Mouse (Mus musculus) cerebellum, adult 11 months (tissue): ENCODE results near the gene Eif4b.
"Not testable (repeated sequence)": the region's sequence is repeated elsewhere in the genome, so short reads cannot be mapped to it uniquely, and the experiment has no call there.

Experiments
- DNase-seq: peaks from one replicate; pipeline ENCODE4 v3.0.0; 2022

Eif4b gene

DNA sequence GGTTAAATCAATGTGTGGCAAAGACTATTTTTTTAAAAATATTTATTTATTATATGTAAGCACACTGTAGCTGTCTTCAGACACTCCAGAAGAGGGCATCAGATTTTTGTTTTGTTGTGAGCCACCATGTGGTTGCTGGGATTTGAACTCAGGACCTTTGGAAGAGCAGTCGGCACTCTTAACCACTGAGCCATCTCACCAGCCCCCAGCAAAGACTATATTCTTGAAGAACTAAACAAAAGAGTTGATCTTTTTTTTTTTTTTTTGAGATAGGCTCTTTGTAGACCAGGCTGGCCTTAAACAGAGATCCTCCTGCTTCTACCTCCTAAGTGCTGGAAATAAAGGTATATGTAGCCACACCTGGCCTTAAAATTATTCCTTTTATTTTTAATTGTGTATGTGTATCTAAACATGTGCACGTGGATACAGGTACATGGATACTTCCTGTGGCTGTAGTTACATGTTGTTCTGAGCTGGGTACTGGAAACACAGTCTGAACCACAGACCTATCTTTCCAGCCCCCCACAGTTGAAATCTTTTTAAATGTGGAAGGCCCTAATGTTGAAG, 3.6 kb downstream of the Eif4b start:
- no peak for DNase-seq

GRCm38 (mm10) chr15:102079221-102079620, 5.6 kb downstream of the Eif4b start:
- DNase-seq: no peak

DNA sequence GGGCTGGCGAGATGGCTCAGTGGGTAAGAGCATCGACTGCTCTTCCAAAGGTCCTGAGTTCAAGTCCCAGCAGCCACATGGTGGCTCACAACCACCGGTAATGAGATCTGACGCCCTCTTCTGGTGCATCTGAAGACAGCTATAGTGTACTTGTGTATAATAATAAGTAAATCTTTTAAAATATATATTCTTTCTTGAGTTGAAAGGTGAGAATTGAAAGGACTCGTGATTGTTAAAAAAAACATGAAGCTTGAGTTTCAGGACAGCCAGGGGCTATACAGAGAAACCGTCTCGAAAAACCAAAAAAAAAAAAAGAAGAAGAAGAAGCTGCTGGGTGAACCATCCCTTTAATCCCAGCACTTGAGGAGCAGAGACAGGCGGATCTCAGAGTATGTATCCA, 6.4 kb downstream of the Eif4b start:
- not testable (repeated sequence) for DNase-seq

DNA sequence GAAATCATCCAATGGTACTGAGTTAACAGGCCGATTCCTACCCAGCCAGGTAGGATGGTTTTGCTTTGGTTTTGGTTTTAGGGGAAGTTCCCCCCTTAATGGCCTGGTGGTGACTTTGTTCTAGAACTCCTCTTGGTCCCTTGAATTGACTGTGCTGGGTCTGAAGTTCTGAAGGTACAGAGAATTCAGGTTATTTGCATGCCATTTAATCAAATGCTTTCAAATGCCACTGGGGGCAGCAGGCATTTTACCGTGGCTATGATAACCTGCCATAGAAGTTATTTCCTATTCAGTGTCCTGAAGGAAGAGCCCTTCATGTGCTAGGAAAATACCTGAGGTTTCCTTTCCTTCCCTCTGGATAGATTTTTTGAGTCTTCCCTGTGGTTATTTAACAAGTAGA, 6.9 kb downstream of the Eif4b start:
- no peak for DNase-seq

DNA sequence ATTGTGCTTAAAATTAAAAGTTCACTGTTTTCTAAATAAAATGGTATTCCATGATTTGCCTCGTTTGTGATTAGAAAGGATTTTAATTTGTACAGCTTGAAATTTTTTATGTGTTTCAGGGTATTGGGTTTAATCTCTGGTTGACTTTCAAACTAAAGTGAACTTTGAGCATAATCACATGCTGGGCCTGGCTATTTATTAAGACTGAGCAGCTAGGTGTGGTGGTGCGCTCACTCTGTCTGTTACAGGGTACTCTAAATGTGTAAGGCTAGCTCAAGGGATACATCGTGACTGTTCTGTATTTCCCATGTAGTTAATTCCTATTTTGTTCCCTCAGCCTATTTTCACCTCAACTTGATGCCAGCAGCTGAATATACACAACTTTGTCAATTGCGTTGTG, 8.6 kb downstream of the Eif4b start:
- no peak for DNase-seq

- DNase-seq: no peak
Measured at GRCm38 (mm10) chr15:102083028-102083427, 9.5 kb downstream of the Eif4b start.

DNA sequence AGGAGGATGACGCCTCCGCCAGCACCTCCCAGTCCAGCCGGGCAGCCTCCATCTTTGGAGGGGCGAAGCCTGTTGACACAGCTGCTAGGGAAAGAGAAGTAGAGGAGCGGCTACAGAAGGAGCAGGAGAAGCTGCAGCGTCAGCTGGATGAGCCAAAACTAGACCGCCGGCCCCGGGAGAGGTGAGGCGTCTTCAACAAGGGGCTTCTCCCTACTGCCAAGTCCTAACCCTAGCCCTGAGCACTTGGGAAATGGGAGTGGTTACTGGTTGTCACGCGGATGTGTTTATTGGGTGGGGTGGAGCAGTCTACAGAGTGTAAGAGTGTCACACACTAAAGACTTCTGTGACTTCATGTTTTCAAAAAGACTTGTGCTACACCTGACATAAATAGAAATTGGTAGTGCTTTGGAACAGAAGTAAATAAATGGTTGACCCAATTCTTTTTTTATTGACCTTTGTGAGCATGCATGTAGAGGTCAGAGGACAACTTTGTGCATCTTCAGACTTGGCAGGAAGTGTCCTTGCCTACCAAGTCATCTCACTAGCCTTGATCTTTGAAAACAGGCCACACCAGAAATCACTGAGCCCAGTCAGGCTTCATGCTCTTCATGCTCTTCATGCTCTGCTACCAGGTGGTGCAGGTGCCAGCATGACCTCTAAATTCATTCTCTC, 16.5 kb downstream of the Eif4b start:
- DNase-seq: no peak

DNA sequence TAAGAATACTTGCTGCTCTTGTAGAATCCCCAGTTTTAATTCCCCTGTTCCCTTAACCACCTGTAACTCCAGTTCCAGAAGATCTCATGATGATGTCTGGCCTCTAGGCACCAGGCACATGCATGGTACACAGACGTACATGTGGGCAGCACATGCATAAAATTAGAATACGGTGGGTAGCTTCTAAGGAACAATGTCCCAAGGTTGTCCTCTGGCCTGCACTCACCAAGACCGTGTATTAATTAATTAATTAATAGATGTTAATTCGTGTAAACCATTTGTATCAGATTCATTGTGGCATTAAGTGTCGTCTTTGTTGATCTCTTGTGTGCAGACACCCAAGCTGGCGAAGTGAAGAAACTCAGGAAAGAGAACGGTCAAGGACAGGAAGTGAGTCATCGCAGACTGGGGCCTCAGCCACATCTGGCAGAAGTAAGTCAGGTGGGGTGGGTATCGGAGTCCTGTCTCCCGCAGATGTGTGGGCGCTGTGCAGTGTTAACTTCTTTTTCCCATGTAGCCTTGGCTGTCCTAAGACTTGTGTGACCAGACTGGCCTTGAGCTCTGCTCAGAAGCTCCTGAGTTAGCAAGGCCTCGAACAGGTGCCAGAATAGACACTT, 17.6 kb downstream of the Eif4b start:
- DNase-seq: no peak

DNA sequence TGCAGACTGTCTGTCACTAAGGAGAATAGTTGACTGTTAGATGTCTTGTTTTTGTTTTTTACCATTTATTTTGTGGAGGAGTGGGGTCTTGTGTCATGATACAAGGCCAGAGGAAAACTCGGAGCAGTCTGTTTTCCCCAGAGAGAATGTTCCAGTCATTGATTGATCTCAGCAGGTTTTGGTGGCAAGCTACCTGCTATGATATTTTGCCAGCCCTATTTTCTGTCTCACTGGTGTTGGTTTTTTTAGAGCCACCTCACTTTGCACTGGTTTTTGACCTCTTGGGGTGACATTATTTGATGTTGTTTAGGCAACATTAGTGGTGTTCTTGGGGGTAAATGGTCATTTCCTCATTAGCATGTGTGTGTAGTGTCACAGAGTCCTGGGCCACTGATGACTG, 18.1 kb downstream of the Eif4b start:
- DNase-seq: no peak

- DNase-seq: no peak
Measured at GRCm38 (mm10) chr15:102092222-102092621, 18.6 kb downstream of the Eif4b start.

- no peak for DNase-seq
Measured at GRCm38 (mm10) chr15:102094157-102094556, 20.6 kb downstream of the Eif4b start.

- no peak for DNase-seq
Measured at GRCm38 (mm10) chr15:102094988-102095387, 21.4 kb downstream of the Eif4b start.

GRCm38 (mm10) chr15:102097147-102097915, 23.8 kb downstream of the Eif4b start:
- DNase-seq: no peak

- DNase-seq: no peak
Measured at GRCm38 (mm10) chr15:102097991-102098555, 24.5 kb downstream of the Eif4b start.

GRCm38 (mm10) chr15:102099260-102099659, 25.7 kb downstream of the Eif4b start:
- no peak for DNase-seq

- DNase-seq: no peak
Measured at GRCm38 (mm10) chr15:102099771-102100160, 26.2 kb downstream of the Eif4b start.

DNA sequence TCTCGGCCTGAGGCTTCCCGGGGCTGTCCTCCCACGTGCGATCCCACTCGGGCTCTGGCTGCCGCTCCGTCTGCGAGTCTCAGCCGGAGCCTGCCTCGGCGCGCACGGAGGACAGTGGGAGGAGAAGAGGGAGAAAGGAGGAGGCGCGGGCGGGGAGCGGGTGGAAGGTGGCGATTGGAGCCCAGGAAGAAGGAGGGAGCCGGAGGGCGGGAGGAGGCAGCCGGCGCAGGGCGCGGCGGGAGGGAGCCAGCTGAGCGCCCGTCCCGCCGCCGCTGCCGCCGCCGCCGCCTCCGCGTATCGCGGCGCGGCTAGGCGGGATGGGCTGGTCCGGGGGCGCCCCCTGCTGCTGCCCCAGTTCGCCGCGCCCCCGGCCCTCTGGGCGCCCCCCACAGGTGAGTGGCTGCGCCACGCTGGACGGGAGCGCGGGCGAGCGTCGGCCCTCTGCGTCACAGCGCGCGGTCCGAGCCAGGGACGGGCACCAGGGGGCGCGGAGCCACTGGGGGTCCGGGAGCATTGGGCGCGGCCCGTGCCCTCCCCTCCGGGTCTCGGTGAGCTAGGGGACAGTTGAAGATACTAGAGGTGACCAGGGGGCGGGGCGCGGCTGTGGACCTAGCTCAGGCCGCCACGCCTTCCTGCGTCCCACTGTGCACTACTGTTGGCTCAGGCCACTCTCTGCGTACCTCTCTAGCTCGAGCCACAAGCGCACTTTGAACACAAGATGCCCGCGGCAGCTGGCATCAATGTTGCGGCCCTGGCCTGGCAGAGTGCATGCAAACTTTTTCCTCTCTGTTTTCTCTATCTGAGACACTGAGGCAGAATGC, 26.8 kb downstream of the Eif4b start, which contains the start of gene Tns2:
Tns2 (plus strand) TSS at position 253 of the 821 bp plus-strand sequence.
- DNase-seq: peak; percentile 64

DNA sequence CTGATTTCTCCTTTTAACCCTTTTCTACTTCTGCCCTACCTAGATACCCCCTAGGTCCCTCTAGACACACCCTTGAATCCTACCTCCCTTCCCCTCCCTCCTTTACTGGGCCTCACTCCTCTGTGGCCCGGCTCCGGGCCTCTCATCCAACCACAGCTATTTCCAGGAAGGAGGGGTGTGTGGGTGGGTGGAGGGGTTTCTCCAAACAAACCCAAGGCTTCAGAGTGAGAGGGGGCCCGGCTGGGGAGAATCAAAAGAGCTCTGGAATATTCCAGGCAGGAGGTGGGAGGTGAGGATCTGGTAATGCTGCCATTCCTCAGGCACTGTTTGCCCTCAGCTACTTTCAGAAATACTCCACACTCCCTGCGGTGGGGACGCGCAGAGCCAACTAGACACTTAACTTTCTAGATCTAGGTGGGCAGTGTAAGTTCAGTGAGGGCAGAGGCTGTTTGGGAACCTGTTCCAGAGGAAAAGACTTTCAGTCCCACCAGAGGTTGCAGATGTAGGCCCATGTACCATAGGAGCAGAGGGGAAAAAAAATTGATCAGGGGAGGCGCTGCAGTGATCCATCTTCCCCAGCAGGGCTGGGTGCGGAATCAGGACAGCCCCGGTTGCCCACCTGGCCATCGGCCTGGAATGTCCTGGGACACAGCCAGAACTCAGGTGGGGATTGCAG, 27.6 kb downstream of the Eif4b start:
- no peak for DNase-seq

DNA sequence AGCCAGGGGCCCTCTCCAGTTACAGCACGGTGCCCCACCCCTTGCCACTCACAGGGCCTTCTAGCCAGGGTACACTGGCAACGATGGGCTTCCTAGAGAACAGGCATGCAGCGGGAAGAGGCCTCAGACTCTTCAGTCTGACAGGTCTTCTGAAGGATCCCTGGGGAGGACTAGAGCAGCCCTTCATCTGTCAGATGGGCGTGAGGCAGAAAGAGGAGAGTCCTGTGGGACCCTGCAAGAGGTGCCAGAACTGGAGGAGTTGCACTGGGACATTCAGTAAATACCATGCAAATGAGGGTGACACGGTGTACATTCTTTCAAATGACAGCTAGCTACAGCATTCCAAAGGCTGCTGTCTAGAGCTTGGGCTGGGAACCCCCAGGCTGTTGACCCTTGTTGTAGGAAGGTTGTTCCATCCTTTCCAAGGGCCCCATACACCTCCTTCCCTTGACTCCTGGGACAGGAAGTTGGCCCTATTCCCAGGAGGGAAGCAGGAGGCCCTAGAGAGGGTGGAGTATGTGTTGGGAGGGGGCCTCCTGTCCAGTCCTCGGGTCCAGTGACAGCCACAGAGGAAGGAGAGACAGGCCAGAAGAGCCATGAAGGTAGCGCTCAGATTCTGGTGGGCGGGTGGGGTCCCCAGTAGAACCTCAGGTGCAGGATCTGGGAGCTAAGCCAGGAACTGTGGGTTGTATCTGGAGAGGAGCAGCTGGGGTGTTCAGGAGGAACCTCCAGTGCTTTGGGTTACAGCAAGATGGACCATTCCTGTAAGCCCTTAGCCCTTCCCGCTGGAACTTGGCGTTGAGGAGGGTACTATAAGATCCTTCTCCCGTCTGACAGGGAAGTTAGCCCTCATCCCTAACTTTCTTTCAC, 28.3 kb downstream of the Eif4b start:
- peak; percentile 18 for DNase-seq

DNA sequence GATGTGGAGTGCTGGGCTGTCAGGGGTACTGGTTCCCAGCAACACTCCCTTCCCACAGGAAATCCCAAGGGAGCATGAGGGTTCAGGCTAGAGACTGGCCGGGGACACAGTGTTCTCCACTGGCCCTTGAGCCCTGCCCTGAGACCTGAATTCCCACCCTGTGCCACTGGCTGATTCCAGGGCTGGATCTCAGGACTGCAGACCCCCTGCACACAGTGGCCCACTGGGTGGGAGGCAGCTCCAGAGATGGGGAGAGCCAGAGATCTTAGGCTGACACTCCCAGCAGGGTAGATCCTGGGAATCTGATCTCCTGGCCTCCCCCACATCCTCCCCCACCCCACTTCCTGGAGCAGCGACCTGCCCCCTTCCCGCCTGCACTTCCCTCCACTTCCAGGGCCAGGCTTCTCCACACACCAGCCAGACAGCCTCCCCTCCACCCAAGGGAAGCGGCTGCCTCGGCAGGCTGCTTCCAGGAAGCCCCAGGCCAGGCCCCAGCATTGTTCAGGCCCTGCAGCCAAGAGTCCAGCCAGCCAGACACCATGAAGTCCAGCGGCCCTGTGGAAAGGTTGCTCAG, 29.1 kb downstream of the Eif4b start:
- DNase-seq: no peak
